Comparison of ENCODE assay signal across 22 mouse cellular contexts in genomic region chr11:4498774-4499173, GRCm38 (mm10). TPM values are rescaled to one million over a fixed set of nuclear protein-coding genes. Genes with fewer than 3 reads are reported as not detected.
DNase-seq lines count a peak whose midpoint lies in the region; ATAC-seq and TF ChIP-seq lines count a peak whose summit lies in the region.
"Had no signal": no experiment of that assay in that cellular context is flagged by ENCODE, and none has a peak within 500 bp of the region (broad histone marks: within the 10 kb centered on the region; RNA-seq: fewer than 3 reads in every experiment).

No protein-coding gene starts in this region.

- H3K27ac ChIP-seq in lung, embryonic 14.5 days (ENCODE audit: low read depth), result no peak overlapping the region; the same call in 1 of the 2 replicates
- H3K27ac ChIP-seq in neural tube, embryonic 13.5 days (replicated peaks), result 0 out of 2 replicates have a peak overlapping the region, but pooled peaks have one; percentile 18
- no peak overlapping the region for H3K27ac ChIP-seq in neural tube, embryonic 15.5 days (replicated peaks)
- H3K27ac ChIP-seq: embryonic facial prominence, embryonic 13.5 days; forebrain, embryonic 12.5 days; heart, adult 2 months; heart, embryonic 15.5 days; hindbrain, embryonic 12.5 days had no signal

- WGBS in lung, embryonic 14.5 days, result 55% methylated on average over 9 of the region's 9 CpGs
- 85% methylated on average over 9 of the region's 9 CpGs for WGBS in neural tube, embryonic 13.5 days
- WGBS in neural tube, embryonic 15.5 days, result 87% methylated on average over 9 of the region's 9 CpGs

- peak; percentile 31; the same call in 1 of the 2 replicates for ATAC-seq in lung, embryonic 14.5 days (ENCODE audit: insufficient read depth)
- ATAC-seq in neural tube, embryonic 13.5 days (ENCODE audit: low read depth), result no peak
- no peak for ATAC-seq in neural tube, embryonic 15.5 days (ENCODE audit: low FRiP score)
- ATAC-seq: activated CD4-positive, CD25-positive, alpha-beta regulatory T cell, adult 4 months; forebrain, embryonic 16.5 days; hindbrain, embryonic 16.5 days; Patski had no signal

- peak; percentile 65 for DNase-seq in lung, embryonic 14.5 days
- no peak for DNase-seq in lung, adult 18-20 months
- DNase-seq in induced T-regulatory cell, adult 2 months (ENCODE audit: low read depth), result peak; percentile 81
- no peak for DNase-seq in layer of hippocampus, postnatal 36 days
- DNase-seq: adrenal gland, postnatal 14 days; cerebellum, adult 11-12 months; cerebellum, adult 9-10 months; cerebellum, postnatal 36 days; gastrocnemius, postnatal 10 days; heart, adult 2 months had no signal

- peaks cover 60% of the 10 kb centered on the region for H3K36me3 ChIP-seq in lung, embryonic 14.5 days (ENCODE audit: insufficient read depth)
- H3K36me3 ChIP-seq in neural tube, embryonic 13.5 days, result peaks cover 56% of the 10 kb centered on the region
- peaks cover 44% of the 10 kb centered on the region for H3K36me3 ChIP-seq in neural tube, embryonic 15.5 days

- no peak for TF ChIP-seq CTCF in lung, embryonic 14.5 days (IDR thresholded peaks at IDR 0.05; ENCODE audit: low read depth)

- no peak overlapping the region for H3K4me2 ChIP-seq in lung, embryonic 14.5 days
- no peak overlapping the region for H3K4me2 ChIP-seq in neural tube, embryonic 13.5 days
- H3K4me2 ChIP-seq in neural tube, embryonic 15.5 days, result no peak overlapping the region
- H3K4me2 ChIP-seq: embryonic facial prominence, embryonic 13.5 days; forebrain, embryonic 12.5 days; heart, embryonic 11.5 days; heart, embryonic 15.5 days; hindbrain, embryonic 12.5 days had no signal

- H3K4me1 ChIP-seq in lung, embryonic 14.5 days (ENCODE audit: insufficient read depth), result no peaks in the 10 kb centered on the region
- H3K4me1 ChIP-seq in neural tube, embryonic 13.5 days (replicated peaks), result no peaks in the 10 kb centered on the region
- no peaks in the 10 kb centered on the region for H3K4me1 ChIP-seq in neural tube, embryonic 15.5 days
- H3K4me1 ChIP-seq: embryonic facial prominence, embryonic 13.5 days; forebrain, embryonic 12.5 days; heart, embryonic 15.5 days; hindbrain, embryonic 12.5 days had no signal

- H3K4me3 ChIP-seq in lung, embryonic 14.5 days (ENCODE audit: low read depth, low read length), result no peak overlapping the region
- no peak overlapping the region for H3K4me3 ChIP-seq in neural tube, embryonic 13.5 days
- H3K4me3 ChIP-seq in neural tube, embryonic 15.5 days (replicated peaks), result no peak overlapping the region
- H3K4me3 ChIP-seq: embryonic facial prominence, embryonic 13.5 days; forebrain, embryonic 12.5 days; heart, adult 2 months; heart, embryonic 15.5 days; hindbrain, embryonic 12.5 days had no signal

- H3K27me3 ChIP-seq in lung, embryonic 14.5 days (ENCODE audit: insufficient read depth, low read length), result no peaks in the 10 kb centered on the region
- no peaks in the 10 kb centered on the region for H3K27me3 ChIP-seq in neural tube, embryonic 13.5 days
- no peaks in the 10 kb centered on the region for H3K27me3 ChIP-seq in neural tube, embryonic 15.5 days (replicated peaks)
- H3K27me3 ChIP-seq: embryonic facial prominence, embryonic 13.5 days; forebrain, embryonic 12.5 days; heart, embryonic 15.5 days; hindbrain, embryonic 12.5 days; Patski had no signal

- H3K9ac ChIP-seq in lung, embryonic 14.5 days, result no peak overlapping the region
- H3K9ac ChIP-seq in neural tube, embryonic 13.5 days, result no peak overlapping the region
- no peak overlapping the region for H3K9ac ChIP-seq in neural tube, embryonic 15.5 days (replicated peaks)
- H3K9ac ChIP-seq: embryonic facial prominence, embryonic 13.5 days; forebrain, embryonic 12.5 days; heart, embryonic 15.5 days; hindbrain, embryonic 12.5 days had no signal

- no peaks in the 10 kb centered on the region for H3K9me3 ChIP-seq in lung, embryonic 14.5 days (ENCODE audit: low read depth, low read length)
- no peaks in the 10 kb centered on the region for H3K9me3 ChIP-seq in neural tube, embryonic 13.5 days
- no peaks in the 10 kb centered on the region for H3K9me3 ChIP-seq in neural tube, embryonic 15.5 days (replicated peaks)
- H3K9me3 ChIP-seq: embryonic facial prominence, embryonic 13.5 days; forebrain, embryonic 12.5 days; heart, embryonic 15.5 days; hindbrain, embryonic 12.5 days had no signal

RNA-seq across cellular contexts. Expression of gene Hormad2, which starts 57.9 kb away (rescaled TPM):
- 0.09 TPM in 1 of 2 replicates, not detected in the other for polyA plus RNA-seq in lung, embryonic 14.5 days (2014; fragmentation: Nextera tagmentation; extraction: Ambion mirVana)
- 0.17 TPM in 1 of 2 replicates, not detected in the other for polyA plus RNA-seq in neural tube, embryonic 13.5 days (2015; fragmentation: Nextera tagmentation; extraction: Ambion mirVana)
- polyA plus RNA-seq in neural tube, embryonic 15.5 days (2015; fragmentation: Nextera tagmentation; extraction: Ambion mirVana), result 0.29 TPM in 1 of 2 replicates, not detected in the other
- under 1 TPM in 1 of 2 experiments, not detected in 1; 0.60 TPM for total RNA-seq in layer of hippocampus, postnatal 36 days (2021)
- total RNA-seq: heart, postnatal 25 days had no signal
- polyA plus RNA-seq: embryonic facial prominence, embryonic 13.5 days; forebrain, embryonic 12.5 days; heart, adult 2 months; Patski had no signal

Comparison
In these comparisons a context has a peak if more than half of its experiments do, and no peak if none do; other contexts are left out.
1. DNase-seq: peak in lung, embryonic 14.5 days (single experiment) and induced T-regulatory cell, adult 2 months (single experiment); none in lung, adult 18-20 months (0 of 2) and layer of hippocampus, postnatal 36 days (0 of 2).